Mouse (Mus musculus): Measurements from ENCODE around the gene Sgms1.
"Not testable (repeated sequence)": the region's sequence is repeated elsewhere in the genome, so short reads cannot be mapped to it uniquely, and the experiment has no call there.

Sgms1 gene

GRCm38 (mm10) chr19:32142383-32142782 lies 247.1 kb downstream of the Sgms1 start:
- DNase-seq (ENCODE audit: extremely low read depth, low read depth), result no peak

DNA sequence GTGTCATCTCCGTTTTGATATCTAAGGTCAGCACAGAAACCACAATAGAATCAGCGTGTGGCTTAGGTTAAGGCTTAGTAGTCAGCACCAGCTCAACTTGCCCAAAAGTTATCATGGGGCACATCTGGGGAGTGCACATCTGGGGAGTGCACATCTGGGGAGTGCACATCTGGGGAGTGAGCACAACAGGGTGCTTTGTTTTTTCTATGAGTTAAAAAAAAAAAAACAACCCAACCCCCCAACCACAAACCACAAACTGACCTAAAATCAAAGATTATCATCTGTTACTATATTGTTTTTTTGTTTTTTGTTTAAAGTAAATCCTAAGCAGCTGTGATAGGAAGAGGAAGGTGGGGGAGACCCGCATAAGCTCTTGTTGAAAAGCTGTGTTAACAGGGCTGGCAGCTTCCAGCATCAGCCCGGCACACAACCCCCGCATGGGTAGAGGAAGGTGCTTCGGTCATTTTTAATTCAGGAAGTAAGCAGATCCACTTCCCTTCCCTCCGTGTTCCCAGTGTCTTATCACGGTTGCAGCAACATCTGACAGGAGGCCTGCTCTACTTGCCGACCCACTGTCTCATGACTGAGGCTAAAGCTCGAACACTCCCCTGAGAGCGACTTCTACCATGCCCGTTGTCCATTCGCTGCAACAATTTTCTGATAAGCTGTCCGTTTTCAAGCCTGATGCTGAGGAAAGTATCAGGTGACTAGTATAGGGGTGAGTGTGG lies 251.0 kb downstream of the Sgms1 start:
- peak; percentile 44 for DNase-seq (ENCODE audit: extremely low read depth, low read depth)

- no peak for DNase-seq (ENCODE audit: extremely low read depth, low read depth)
These were observed 251.6 kb downstream of the Sgms1 start for GRCm38 (mm10) chr19:32137904-32138303.

GRCm38 (mm10) chr19:32136888-32137625 lies 252.5 kb downstream of the Sgms1 start:
- no peak for DNase-seq (ENCODE audit: extremely low read depth, low read depth)

GRCm38 (mm10) chr19:32131707-32132488 lies 257.6 kb downstream of the Sgms1 start:
- DNase-seq (ENCODE audit: extremely low read depth, low read depth), result not testable (repeated sequence)

DNA sequence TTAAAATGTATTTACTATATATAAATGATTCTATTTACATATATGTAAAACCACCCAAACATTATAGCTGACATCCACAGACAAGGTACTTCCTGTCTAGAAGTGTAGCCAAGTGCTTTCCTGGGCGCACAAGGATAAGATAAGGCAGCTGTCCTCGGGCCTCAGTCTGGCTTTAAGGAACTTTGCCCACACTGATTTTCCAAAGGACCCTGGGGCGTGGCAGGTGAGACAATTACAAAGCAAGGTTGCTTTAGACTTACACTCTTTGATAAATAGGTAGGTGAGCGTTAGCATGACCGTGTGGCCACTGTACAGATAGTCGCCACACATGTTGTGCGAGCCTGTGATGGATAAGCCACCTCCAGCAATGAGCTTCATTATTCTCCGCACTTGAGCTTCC lies 260.2 kb downstream of the Sgms1 start:
- DNase-seq (ENCODE audit: extremely low read depth, low read depth), result no peak

GRCm38 (mm10) chr19:32127180-32127850 lies 262.2 kb downstream of the Sgms1 start:
- no peak for DNase-seq (ENCODE audit: extremely low read depth, low read depth)

DNA sequence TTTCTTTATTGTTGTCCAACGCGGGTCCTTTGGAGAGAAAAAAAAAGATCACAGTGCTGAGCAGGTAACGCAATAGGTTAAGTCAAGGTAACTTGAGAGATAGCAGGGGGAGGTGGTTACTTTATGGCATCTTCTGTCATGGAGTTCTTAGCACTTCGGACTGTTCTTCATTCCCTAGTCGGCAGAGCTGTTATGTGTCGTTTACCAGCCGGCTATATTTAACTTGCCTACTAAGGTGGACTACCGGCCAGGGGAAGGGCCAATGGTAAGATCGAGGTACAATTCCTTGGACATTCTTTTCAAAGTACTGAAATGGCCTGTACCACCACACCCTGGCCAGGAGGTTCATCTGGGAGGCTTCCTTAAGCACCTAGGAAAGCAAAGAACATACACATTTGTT lies 265.4 kb downstream of the Sgms1 start:
- no peak for DNase-seq (ENCODE audit: extremely low read depth, low read depth)

GRCm38 (mm10) chr19:32123196-32123595 lies 266.3 kb downstream of the Sgms1 start:
- DNase-seq (ENCODE audit: extremely low read depth, low read depth), result no peak

DNA sequence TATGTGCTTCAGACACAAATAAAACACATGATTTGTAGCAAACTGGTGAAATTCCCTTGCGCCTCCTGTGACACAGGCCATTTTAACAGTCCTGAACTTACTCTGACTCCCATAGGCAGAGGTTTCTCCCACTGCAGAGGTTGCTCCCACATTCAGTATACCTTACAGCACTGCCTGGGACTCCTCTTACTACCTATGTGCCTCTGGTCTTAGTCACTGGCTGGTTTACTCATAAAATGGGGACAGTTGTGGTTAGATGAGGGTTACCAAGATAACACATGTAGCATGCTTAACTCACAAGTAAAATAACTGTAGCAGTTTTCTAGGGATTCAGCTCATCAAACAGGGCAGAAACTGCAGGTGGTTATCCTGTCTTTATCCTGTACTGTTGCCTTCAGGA lies 268.7 kb downstream of the Sgms1 start:
- no peak for DNase-seq (ENCODE audit: extremely low read depth, low read depth)

- no peak for DNase-seq (ENCODE audit: extremely low read depth, low read depth)
These were observed 269.8 kb downstream of the Sgms1 start for GRCm38 (mm10) chr19:32119666-32120065.

GRCm38 (mm10) chr19:32118496-32118895 lies 271.0 kb downstream of the Sgms1 start:
- DNase-seq (ENCODE audit: extremely low read depth, low read depth), result no peak

- DNase-seq (ENCODE audit: extremely low read depth, low read depth), result no peak
These were observed 272.0 kb downstream of the Sgms1 start for GRCm38 (mm10) chr19:32117484-32118018.

DNA sequence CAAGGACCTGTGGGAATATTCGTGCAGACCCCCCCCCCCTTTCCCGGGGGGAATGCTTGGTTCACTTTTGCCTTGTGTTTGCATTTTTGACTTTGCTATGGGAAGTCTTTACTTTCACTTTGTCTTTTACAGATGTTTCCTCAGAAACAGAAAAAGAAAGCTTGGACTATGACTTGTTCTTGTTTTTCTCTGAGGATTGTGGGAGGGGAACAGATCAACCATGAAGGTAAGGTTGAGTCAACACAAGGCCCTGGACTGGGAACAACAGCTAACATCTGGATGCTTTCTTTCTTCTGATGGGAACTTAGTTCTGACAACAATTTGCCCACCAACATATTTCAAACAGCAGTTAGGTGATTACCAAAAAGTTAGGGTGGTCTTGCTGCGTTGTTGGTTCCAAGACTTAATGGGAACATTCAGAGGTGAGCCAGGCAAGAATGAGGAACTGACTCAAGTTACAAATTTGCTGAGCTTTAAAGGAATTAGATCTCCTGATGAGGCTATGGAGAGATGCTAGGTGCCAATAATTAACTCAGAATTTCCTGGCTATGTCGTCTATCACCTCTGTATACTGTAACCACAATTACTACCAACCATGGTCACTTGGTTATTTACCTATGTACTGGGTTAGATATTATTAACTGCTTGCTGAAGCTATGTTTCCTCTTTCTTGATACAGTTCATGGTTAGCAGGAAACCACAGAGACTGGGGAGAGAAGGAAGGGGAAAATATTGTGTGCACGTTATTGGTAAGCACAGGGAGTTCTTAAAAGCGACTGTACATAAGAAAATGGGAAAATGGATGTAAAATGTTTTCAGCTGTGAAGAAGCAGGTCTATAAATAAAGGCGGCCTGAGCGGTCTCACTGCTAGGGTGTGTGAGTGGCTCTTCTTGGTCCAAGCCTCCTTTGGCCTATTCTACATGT lies 277.4 kb downstream of the Sgms1 start:
- peak; percentile 68 for DNase-seq (ENCODE audit: extremely low read depth, low read depth)

GRCm38 (mm10) chr19:32107771-32108306 lies 281.7 kb downstream of the Sgms1 start, which contains the start of gene Asah2:
Asah2 (minus strand) TSS chr19:32108211.
- peak; percentile 42 for DNase-seq (ENCODE audit: extremely low read depth, low read depth)

- DNase-seq (ENCODE audit: extremely low read depth, low read depth), result no peak
These were observed 282.8 kb downstream of the Sgms1 start for GRCm38 (mm10) chr19:32106750-32107149.

DNA sequence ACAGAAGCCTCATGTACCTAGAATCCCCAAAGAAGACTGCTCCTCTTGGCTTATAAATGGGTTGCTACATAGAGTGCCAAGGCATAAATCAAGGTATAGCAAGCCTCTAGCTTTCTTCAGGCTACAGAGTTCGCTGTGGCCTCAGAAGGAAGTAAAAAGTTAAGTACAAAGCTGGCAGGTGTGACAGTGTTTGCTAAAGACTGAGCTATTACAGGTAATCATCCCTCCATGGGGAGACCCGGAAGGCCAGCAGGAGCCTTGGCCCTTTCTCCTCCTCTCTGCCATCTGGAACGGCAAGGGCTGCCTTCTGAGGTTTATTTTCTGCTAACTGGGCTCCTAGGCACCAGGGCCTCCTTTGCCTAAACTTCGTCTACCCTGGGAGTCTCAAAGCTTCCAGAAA lies 285.3 kb downstream of the Sgms1 start:
- DNase-seq (ENCODE audit: extremely low read depth, low read depth), result no peak

- no peak for DNase-seq (ENCODE audit: extremely low read depth, low read depth)
These were observed 286.6 kb downstream of the Sgms1 start for GRCm38 (mm10) chr19:32102976-32103300.

GRCm38 (mm10) chr19:32102294-32102975 lies 287.1 kb downstream of the Sgms1 start:
- DNase-seq (ENCODE audit: extremely low read depth, low read depth), result no peak

Measured in MEL-GATA-1-ER (cell line).